Mouse (Mus musculus): ENCODE measurements at regions not wholly inside any gene's neighbourhood (a gene's known extent, or its start where the extent isn't known, plus 50 kb on each side); places are given as distances from the start of the nearest gene placed in this dataset.
A peak's percentile ranks its signal among the peaks of the same experiment; 100 is the strongest.

- DNase-seq (ENCODE audit: low spot score): no peak
These were observed 398.2 kb upstream of the Mmadhc start for GRCm38 (mm10) chr2:50694849-50695248.

DNA sequence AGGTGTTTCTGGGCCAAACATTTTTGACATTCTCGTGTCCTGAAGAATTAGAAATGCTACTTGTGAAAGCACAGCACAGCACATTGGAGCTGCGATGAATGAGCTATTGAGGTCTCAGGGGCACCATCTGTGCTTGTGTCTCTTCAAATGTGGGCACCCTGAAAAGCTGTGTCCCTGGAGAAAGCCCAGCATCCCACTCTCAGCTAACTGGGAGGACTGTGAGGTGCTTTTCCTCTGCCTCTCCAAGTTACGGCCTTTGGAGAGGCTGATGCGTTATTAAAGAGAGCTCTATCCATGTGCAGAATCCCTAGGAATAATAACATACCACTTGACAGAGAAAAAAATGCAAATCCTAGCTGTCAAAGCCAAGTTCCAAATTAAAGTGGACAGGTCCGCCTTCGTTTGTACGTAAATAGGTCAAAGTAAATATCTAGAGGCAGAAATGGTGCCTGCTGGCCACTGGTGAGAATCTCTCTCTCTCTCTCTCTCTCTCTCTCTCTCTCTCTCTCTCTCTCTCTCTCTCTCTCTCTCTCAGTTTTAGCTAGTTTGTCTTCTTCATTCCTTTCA, 397.3 kb upstream of the Mmadhc start:
- no peak for DNase-seq (ENCODE audit: low spot score)

DNA sequence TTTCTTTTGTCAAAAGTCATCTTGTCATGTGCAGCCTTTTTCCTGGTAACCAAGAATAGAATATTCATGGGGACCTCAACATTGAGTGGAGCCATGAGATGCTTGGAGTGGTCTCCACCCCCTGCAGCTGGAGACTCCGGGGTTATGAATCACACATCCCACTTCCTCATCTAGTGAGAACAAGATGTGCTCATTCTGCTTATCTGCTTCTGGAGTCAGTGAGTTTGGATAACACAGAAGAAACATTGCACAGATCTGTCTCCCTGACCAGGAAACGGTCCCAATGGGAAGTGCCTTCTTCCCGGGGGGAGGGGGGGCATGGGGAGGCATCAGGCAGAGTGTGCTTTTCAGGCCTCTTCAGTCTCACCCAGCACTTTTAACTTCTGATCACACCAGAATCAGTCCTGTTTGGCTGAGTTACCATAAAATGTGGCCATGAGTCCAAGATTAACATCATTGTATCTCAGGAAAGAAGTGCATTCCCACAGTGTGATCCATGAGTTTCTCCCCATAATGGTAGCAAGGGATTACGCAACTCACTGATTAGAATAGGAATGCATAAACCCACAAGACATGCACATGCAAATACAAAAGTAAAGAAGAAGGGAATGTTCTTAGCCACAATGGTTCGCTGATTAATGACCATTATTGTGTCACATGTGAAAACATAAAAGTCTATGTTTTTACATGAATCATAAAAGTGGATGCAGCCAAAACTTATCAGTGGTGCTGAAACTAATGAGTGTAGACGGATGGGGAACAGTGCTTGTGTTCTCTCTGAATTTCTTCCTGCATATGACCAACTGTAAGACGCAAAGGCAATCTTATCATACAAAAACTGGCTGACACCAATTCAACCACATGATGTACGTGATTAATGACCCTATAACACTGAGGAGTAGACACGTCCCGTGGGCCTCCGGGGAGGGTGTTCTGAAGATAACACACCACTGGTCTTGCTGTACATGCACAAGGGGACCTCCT, 393.8 kb upstream of the Mmadhc start:
- DNase-seq (ENCODE audit: low spot score): no peak

GRCm38 (mm10) chr2:50687672-50688151, 391.1 kb upstream of the Mmadhc start:
- no peak for DNase-seq (ENCODE audit: low spot score)

DNA sequence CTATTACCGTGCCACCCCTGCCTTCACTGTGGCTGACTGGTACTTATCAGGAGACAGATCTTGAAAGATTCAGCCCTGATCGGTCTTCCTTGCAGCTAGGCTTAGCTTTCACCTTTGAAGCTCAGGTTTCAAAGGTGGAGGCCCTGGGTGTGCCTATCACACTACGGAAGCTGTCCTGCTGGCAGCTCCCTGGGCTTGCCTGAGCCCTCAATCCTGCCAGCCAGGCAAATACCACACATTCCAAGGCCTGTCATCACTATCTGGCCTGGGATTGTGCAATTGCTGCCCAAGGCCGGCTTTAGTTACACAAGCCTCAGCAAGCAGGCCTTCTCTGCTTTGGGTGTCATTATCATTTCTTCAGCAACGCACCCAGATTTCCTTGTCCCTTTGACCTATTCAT, 390.6 kb upstream of the Mmadhc start:
- DNase-seq (ENCODE audit: low spot score): peak; percentile 40

DNA sequence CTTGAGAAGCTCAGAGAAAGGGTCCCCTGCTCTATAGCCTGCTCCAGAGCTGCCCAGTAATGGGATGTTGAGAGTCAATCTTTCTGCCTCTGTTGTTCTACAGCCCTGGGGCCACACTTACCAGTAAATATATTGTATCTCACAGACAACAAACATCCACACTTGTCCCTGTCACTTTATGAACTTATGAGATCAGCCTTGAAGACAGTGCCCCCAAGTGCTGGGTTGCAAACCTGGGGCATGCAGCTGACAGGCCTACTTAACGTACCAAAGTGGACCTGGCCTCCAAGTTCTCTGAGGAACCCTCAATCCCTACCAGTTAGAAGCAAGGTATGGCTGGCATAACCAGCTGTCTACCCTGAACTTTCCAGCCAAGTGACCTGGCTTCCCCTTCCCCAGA, 380.9 kb upstream of the Mmadhc start:
- no peak for DNase-seq (ENCODE audit: low spot score)

DNA sequence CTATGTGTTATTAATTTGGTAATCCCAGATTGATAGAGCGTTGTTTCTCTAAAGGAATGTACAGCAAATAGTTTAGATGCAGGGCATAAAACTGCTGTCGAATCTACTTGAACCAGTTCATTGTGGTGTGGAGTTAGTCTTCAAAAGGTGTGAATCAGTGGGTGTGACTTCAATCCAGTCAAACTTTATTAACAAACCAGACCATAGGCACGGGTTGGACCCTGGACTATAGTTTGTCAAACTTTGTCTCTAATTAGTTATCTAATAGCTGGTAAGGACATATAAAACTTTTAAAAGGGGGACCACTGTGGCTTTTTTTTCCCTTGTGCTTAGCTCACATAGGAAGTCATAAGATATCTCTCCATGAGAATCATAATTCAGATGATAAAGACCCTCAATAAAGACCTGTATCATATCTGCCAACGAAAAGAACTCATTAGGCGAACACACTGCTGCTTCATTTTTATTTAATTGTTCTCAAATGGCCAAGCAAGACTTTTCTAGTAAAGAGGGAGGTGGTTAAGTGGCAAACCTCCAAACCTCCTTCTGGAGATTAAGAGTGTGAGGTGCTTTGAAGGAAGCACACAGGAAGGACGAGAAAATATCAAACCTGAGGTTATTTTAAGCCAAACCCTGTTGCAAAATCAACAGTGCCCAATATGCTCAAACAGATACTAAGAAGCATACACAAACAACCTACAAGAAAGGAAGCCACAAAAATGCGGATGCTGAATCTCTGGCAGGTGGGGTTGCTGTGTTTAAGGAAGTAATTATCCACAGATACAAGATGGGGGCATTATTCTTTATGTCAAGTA, 379.3 kb upstream of the Mmadhc start:
- no peak for DNase-seq (ENCODE audit: low spot score)

DNA sequence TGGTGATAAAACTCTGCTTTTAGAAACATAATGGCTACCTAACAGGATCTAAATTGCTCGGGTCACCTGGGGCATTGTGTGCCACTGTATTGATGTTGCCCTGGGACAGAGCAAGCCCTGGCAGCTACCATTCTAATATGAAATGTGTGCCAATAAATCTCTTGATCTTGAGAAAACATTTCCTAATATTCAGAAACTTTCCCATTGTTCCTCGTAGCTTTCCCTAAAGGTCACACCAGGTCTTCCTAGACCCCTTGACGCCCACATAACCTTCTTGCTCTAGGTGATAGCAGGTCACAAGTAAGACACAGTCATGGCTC, 378.2 kb upstream of the Mmadhc start:
- no peak for DNase-seq (ENCODE audit: low spot score)

DNA sequence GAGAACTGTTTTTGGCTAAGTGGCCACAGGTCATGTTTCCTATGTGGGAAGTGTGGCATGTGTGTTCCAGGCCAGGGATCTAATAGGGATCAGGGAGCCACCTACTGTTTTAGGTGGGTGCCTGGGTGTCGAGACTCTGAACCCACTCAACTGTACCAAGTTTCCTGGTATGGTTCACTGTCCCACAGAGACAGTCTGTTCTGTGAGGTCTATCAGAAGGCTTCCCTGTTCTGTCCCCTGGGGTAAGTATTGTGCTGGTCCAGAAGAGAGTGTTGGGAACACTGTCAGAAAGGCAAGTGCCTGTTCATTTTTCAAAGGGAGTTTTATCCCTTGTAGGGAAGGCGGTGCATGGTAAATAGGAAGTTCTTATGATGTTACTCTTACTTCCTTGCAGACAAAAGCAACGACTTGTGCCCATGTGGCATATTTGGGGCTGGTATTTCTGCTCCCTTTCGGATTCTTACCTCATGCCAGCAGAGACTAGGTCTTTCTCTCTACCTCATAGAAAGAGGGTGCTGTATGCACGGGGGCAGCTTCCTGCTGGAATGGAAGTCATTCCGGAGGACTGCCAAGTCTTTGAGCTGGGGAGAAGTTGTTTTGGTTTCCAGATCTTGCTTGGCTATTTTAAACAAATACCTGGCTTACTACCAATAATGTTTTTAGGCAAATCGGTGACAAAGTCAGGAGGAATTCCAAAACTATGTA, 377.7 kb upstream of the Mmadhc start:
- DNase-seq (ENCODE audit: low spot score): no peak

DNA sequence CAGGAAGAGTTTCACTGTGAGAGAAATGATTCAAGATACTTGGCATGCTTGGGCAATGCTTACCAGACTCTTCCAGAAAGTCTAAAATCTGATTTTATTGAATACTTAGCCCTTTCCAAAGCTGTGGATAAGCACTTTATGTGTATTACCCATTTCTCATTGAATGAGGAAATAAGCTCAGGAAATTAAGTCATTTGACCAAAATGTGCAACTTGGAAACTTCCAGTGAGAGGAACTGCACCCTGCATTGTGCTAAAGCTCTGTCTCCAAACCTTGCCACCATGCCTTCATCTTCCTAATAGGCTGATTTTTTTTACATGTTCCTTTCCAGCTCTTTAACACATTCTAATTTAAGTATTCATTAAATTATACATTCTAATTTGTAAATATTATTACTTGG, 372.7 kb upstream of the Mmadhc start:
- no peak for DNase-seq (ENCODE audit: low spot score)

DNA sequence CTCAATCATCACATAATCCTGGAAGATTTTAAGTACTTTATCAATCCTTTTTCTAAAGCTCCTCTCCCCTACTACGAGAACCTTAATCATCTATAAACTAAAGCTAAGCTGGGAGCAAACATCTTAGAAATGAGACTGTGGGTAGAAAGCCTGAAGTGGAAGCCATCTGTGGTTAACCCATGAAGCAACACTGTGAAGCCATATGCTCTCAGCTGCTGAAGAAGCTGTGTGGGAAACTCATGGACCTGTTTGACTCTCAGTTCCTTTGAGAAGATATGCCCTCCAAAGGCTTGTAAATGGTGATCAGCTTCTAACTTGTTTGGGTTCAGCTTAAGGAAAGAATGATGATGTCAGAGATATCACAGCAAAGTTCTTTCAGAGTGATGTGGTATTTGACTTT, 372.2 kb upstream of the Mmadhc start:
- no peak for DNase-seq (ENCODE audit: low spot score)

DNA sequence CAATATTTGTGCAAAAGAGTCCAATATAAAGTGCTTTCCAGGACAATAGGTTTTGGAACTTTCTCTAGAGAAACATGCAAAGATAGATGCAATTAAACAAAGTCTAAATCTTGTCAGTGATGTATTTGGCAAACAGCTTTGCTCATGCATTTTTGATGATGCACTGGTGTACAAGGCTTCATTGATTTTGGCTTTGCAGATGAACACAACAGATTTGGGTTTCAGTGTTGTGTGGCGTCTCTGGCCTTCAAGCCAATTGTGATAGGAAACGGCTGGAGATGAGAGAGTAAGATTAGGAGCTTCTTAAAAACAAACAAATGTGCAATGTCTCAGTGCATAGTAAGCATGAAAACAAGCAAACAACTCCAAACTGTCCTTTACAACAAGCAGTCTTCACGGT, 370.6 kb upstream of the Mmadhc start:
- no peak for DNase-seq (ENCODE audit: low spot score)

- no peak for DNase-seq (ENCODE audit: low spot score)
These were observed 365.9 kb upstream of the Mmadhc start for GRCm38 (mm10) chr2:50662504-50662903.

DNA sequence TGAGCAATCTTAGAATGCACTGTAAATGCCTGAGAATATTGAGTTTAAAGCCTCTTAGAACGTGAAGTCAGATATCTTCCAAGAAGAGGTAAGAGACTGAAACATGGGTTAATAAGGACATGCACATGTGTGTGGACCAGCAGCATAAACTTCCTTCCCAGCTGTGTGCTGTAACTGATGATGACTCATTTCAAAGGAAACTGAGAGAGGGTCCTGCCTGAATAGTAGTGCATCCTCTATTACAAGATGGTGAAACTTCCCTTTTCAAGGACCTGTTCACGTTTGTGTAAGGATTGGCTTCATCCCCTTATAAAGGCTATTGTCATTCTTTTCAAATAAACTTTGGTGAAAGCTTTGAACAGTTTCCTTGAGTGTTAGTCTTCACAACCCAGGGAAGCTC, 363.4 kb upstream of the Mmadhc start:
- DNase-seq (ENCODE audit: low spot score): no peak

DNA sequence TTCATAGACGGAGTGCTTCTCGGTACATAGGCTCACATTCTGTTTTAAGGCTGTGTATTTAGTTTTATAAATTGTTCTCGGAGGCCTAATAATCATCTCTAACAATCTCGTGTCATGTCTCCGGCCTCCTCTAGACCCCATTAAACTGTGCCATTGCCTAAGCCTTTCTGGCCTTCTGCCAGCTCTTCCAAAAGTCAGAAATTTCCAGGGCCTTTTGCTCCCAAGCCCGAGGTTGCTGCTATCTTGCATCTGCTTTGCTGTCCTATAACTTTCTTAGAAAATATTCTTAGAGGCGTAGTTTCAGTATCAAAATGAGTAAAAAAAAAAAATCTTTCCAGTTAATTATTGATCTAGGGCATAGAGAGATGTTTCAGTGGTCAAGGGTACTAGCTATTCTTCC, 361.2 kb upstream of the Mmadhc start:
- DNase-seq (ENCODE audit: low spot score): no peak

GRCm38 (mm10) chr2:50656351-50656750, 359.8 kb upstream of the Mmadhc start:
- DNase-seq (ENCODE audit: low spot score): no peak

DNA sequence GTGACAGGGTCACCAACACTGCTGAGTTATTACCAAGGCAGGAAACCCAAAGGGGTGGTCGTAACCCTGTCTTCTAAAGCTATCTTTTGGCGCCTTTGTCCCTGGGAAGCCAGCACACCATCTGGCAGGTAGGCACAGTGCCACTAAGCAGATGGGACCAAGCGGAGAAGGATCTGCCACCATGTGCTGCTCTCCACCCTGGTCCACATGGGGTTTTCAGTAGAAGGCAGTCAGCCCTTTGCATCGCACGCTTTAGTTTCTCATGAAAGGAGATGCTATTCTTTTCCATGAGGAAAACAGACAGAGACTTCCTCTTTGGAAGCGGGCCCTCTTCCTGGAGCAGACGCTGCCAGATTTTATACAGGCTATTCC, 358.3 kb upstream of the Mmadhc start:
- no peak for DNase-seq (ENCODE audit: low spot score)

DNA sequence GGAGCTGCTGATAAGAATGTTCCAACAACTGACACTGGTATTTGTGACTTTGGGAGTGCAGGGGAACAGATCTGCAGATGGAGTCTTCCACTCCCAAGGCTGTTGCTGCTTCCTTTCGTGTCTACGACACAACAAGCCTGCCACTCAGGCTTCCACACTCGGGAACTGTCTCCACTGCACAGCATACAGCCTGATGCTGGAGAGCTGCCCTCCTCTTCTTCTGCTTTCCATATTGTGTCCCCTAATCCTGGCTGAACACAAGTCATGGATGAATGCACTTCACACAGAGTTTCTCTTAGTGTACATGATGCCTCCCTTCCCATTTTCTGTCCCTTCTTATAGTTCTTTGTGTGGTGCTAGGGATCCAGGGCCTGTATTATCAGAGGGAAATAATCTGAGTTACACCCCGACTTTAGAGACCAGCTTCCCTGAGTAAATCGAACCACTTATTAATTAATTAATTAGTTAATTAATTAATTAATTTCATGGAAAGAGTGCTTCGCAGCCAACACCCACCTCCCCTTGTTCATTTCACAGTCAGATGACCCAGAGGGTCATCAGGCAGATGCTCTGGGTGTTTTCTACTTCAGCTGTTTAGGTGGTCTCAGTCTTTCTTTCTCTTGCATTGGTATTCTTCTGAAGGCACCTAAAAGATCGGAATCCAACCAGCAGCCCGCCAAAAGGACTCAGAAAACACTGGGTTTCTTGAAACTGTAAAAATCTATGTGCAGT, 357.8 kb upstream of the Mmadhc start:
- no peak for DNase-seq (ENCODE audit: low spot score)

- DNase-seq (ENCODE audit: low spot score): no peak
These were observed 356.6 kb upstream of the Mmadhc start for GRCm38 (mm10) chr2:50653121-50653615.

DNA sequence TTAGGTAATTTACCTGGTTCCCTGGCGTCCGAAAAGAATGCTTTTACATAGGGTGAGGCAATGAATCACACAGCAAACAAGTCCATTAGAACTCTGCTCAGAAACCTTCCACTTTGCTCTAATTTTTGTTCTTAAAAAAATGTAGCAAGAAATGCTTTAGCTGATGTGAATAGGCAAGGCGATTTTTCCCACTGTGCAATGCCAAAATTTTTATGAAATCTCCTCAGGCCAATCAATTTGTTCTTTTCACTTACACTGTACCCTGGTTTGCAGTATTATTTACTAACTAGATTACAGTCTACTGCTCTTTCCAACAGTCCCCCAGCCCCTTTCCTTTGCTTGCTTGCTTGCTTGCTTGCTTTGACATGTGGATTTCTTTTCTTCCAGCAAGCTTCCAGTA, 353.1 kb upstream of the Mmadhc start:
- no peak for DNase-seq (ENCODE audit: low spot score)

- no peak for DNase-seq (ENCODE audit: low spot score)
These were observed 346.6 kb upstream of the Mmadhc start for GRCm38 (mm10) chr2:50643219-50643618.

Measured in urinary bladder, postnatal 25 days (tissue).